Mouse (Mus musculus) embryo, embryonic 11 days (tissue): Measurements from ENCODE around the gene Unc5c.

ENCODE experiments used
- DNase-seq: peaks from one replicate; pipeline ENCODE4 v3.0.0-alpha.2; 2015

Unc5c gene

DNA sequence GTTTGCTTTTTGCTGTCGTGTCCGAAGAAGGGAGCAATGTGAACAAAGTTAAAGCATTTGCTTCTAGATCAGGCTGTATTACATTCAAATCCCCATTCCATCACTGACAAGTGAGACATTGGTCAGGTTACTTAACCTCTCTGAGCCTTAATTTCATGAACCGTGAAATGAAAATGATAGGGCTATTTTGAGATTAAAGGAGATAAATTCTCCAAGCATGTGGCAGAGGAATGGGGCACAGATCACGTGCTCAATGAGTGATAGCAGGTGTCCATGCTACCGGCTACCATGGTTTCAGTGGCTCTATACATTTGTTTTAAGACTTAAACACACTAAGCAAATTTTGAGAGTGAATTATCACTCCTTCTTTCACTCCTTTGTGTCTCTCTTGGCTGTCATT is 254.0 kb downstream of the Unc5c start:
- no peak for DNase-seq

DNA sequence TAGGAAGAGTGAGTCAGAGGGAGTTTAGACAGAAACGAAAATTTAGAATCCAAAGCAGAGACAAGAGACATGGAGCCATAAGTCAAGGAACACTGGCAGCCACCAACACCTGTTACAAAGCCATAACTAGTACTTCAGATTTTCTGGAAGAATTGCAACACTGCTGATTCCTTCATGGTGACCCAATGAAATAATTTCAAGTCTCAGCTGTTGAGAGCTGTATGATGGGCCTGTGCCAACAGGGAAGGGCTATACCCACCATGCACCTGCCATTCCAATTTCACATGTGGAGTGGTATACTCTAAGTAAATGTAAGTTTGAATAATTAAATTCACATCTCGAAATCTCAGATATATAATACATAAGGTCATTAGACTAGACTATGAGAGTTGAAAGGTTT is 259.5 kb downstream of the Unc5c start:
- DNase-seq: no peak

DNA sequence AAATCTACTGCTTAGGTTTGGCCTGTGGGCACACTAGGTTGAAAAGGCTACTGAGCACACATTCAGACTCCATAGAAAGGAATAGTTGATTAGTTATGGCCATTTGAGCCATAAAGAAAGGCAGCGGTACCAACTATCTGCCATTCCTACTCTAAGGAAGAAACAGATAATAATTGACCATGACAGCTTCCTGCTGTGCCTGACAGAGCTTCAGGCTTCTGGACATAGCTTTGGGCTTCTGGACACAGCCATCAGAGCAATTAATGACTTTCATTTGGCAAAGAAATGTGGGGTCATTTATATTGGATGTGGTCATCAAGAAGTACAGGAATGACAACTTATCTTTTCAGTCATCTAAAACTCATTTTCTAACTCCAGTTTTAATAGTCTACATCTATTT is 260.4 kb downstream of the Unc5c start:
- DNase-seq: no peak

DNA sequence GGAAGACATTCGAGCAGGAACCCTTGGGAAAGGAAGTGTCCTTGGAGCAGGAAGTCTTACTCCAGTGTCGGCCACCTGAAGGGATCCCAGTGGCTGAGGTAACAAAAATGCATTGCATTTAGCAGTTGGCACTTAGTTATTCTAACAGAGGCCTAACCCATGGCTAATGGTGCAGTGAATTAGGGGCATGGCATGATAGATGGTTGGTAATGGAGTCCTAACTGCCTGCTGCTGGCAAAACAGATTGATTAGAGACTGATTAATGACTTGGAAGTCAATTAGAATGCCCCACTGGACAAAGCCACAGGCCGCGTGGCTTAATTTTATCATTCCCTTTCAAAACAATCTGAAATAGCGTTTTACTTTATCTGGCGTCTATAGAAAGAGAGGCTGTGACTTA is 268.8 kb downstream of the Unc5c start:
- no peak for DNase-seq

DNA sequence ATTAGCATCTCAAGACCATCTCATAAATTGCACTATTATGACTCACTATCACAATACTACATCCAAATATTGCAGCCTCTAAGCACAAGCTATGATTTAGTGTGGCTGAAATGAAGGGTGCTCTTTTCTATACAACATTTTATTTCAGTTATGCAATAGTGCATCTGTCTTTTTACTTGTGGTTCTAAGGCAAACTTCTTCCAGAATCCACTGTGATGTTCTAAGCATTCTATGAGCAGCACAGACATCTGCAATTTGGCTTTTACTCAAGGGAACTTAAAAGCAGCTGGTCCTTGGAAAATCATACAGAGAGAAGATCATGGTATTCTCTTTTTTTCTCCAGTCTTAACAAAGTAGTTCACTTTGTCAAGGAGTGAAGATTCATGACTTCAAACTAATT is 270.3 kb downstream of the Unc5c start:
- DNase-seq: no peak

DNA sequence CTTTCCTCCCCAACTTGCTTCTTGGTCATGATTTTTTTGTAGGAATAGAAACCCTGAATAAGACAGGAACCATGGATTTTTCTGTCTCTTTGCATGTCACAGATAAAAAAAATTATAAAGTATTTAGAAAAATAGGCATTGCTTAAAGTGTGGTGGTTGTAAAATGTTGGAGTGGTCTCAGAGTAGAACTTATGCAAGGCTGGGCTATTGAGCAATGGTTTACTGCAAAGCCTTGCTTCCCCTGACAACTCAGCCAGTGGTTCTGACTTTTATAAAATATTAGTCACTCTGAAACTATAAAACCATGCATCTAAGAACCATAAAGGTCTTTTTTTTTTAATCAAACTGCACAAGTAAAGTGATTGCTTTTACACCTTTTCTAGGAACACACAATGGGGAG is 280.3 kb downstream of the Unc5c start:
- no peak for DNase-seq

DNA sequence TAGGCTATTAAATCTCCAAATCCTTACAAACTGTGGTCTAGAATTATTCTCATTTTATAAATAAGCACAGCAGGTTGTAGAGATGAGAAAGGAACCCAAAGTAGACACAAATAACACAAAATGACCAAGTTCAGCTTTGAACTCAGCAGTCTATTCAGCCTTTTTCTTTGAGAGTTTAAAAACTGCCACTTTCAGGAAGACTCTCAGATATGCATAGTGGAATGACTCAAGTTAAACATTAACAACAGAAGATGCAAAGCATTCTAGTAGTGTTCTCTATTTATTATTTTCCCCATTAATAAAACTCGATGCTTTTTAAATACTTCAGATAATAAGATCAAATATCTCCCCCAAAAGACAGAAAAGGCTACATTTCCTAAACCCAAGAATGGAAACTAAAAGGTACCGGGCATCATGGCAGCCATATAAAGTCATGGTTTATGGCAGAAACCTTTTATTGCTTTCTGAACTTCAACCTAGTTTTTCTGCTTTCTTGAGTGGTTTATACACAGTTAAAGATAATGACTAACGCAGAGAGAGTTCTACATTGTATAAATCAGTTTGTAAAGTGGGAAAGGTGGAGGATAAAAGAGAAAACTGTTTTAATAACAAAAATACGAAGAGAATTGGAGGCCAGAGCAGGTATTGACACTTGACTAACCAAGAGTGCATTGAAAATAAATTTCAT is 283.8 kb downstream of the Unc5c start:
- DNase-seq: no peak

DNA sequence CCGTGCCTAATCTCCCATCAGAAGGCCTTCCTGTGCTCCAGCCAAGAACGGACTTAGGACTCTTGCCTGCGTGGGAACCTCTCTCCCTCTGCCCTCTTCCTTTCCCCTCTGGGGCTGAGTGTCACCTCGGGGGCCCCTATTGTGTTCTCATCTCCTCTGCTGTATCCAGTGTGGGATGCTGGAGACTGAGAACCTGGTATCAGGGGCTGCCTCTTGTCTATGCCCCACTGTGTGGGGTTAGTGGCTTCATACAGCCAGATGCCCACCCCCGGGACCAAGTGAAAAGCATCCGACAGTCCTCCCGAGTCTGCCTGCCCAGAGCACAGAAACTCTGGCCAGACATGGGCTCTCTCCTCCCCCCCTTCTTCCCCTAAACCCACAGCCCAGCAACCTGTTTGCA is 287.2 kb downstream of the Unc5c start:
- DNase-seq: no peak

DNA sequence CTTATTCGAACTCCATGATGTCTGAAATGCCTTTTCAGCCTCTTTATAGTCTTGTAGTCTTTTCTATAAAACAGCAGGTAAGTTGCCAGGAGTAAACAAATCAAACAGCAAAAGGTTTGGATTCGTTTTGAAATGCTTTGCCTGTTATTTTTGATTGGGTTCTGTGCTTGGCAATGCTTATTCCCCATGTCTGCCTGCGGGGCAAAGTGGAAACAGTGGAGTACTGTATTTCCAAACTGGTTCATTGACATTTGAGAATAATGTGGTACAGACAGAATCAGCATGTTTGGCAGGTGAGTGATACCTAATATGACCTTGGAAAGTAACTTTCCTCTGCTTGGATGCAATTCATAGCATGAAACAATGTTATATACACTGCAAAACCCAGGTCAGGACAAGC is 292.2 kb downstream of the Unc5c start:
- no peak for DNase-seq

DNA sequence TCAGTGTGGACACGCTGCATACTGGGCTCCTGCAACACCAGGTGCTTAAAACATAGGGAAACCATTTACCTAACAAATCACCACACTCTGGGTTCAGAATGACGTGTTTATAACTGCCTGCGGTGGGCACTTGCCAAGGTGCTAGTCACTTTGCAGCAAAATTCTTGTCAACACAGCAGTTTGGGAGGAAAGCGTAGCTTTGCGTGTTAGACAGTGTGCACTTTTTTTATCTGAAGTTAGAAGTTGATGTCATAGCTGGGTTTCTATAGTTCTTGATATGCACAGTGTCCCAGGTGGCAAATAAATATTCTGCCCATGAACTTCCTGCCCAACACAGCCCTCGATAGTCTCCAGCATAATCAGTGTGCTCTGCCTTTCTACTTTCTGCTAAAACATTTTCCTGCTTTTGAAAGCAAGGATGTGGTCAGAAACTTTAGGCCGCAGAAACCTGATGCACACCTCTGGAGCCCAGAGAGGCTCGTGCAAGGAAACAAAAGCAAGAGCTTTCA is 313.4 kb downstream of the Unc5c start:
- no peak for DNase-seq

DNA sequence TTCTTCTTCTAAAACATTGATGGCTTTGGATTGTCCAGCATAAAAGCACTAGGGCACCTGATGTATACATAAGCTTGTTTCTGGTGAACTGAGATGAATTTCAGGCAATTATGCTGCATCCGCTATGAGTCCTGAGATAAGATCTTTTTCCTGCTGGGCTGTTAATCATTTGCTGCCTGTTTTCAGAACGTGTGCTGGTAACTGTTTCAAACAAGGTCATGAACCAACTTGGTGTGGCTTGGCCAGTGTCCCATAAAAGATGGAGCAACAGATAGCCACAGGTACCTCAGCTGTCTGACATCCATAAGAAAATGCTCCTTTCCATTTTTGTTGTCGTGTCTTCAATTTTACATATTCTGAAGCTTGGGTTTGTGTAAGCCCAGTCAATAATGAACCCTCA is 314.2 kb downstream of the Unc5c start:
- peak; percentile 9 for DNase-seq

DNA sequence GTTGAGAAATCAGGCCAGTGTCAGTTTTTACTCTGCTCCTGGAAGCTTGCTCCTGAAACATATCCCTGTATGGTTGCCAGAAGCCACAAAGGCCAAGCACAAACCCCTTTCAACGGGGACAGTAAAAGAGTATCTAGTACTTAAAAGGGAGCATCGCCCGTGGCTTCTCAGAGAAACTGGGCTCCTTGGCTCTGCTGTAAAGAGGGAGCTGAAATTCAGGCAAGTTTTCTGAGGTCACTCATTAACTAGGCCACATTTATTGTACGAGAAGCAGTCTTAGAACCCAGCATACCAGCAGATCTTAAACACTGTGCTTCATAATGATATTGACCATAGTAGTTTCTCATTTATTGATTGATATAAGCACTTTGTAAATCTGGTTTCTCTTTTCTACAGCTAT is 317.5 kb downstream of the Unc5c start:
- no peak for DNase-seq

DNA sequence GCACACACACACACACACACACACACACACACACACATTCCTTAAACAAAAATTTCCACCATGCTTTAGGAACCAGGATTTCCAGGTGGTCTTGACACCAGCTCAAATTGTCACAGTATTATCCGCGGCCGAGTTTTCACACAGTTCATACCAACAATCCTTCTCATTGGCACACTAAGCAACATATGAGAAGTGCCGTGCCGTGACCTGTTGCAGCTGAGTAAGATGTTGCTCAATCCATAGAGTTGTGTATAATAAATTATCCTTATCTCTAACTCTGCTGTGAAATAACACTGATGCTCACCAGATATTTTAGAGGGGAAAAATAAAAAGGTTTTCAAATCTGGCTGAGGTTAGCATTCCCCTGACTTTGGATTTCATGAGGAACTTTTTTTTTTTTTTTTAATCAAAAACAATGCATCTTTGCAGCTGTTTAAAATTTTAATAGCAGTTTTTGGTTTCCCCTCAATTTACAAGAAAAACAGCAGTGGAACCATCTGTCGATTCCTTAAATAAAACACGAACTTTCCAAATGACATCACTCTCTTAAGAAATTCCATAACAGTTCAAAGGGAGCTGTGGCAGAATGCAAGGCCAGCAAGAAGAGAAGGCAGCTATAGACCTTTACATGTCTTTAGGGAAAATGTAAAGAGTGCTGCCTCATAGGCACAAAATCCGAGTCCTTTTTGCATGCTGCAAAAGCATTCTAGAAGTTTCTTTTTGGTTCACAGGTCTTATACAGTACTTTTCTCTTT is 326.2 kb downstream of the Unc5c start:
- DNase-seq: no peak

DNA sequence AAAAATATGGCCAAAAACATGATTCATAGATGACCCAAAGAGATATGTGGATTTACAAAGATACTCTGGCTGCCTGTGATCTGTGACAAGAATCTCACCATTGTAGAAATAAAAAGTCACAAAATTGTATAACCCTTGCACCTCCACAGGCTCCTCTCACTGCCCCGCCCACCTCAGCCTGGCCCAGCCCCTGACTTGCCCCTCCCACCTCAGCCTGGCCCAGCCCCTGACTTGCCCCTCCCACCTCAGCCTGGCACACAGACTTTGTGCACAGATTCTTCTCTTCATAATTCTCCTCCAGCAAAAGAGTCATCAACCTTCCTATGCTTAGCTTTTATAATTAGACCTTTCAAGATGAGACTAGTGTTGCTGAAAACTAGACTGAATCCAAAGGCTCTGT is 327.1 kb downstream of the Unc5c start:
- no peak for DNase-seq

DNA sequence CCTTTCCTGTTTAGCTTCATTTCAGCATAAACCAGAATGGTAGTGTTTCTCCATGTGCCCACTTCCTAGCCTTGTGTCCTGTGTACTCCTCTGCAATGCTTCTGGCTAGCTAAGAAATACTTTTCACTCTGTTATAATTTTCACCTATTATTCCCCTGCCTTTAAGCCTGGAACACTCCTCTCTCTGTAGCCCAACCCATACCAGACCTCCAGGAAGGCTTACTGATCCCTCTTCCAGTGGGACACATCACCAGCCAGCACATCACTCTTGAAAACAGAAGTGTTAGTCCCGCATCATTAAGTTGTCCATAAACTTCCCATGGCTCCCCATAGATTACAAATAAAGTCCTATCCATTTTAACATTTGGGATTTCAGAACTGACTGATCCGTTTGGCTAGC is 328.7 kb downstream of the Unc5c start:
- no peak for DNase-seq

DNA sequence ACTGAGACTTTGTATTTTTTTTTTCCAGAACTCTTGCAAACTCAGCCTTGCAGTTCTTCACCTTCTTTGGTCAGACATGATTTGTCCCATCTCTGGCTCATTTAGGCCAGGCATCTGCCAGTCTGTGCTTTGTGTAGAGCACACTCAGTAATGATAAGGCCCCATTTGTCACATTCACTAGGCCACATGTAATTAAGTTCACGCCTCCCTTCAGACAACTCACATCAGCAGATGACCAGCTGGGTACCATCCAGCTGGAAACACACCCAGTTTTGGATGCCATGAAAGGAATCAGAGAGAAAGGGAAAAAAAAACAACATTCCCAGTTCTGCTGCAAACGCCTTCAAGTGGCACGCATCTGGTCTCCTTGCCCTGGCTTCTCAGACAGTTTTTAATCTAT is 329.4 kb downstream of the Unc5c start:
- DNase-seq: no peak

DNA sequence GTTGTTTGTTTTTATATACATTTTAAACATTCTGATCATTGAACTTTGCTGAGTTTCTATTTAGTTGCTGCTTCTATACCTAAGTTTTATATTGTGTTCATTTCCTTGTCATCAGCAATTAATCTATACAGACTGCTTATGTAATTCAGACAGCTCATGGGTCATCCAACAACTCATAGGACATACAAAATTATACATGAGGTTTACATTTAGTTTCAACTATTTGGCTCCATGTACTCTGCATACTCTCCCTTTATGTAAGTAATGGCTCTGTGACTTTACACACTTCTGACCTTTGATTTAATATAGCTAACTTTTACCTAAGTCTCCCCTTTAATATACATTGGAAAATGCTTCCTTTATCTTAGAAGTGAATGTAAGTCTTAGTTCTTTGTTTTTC is 332.4 kb downstream of the Unc5c start:
- DNase-seq: no peak

DNA sequence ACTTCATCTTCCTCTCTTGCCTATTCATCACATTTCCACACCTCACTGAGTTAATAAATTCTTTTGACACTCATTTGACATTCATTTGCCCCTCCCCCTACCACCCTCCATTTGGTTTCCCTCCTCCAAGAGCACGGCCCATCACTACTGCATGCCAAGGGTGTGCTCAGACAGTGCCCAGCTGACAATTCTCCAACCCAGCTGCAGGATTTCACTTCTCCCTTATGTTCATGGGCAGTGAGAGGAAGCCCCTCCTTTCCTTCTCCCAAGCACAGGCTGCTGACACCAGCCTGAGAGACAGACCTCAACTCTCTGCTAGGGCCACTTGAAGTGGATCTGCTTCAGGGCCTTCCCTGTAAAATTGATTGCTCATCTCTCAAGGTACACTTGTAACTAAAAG is 332.8 kb downstream of the Unc5c start:
- DNase-seq: no peak

DNA sequence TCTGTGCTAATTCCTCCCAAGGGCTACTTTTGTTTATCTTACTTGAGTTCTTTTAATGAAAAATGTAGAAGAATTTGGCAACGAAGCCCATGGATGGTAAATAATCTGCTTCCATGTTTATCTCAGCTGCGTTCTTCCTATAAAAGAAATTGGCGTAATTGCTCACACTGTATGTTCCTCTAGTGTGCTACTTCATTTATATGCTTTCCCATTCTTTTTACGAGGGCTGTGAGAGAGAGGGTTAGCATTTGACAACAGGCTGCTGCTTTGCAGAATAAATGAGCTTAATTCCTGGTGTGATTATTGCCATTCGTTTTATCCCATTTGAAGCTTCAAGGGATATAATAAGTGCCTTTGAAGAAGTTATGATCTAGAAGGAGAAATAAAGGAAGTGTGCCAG is 339.1 kb downstream of the Unc5c start:
- no peak for DNase-seq

DNA sequence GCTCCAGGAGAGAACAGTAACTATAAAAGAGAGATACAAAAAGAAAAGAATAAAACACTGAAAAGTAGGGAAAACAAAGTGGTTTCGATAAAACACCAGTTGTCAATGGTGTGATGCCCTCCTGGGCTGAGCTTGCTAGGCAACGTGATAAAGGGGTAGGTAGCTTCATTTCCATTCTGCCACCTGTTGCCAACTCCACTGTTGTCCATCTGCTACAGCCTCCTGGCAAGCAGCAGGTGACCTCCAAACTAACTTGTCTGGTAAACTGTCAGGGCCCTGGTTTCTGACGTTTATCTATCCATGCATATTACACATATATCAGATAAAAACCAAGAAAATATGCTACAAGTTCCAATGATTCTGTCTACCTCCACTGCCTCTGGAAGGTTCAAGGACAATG is 344.6 kb downstream of the Unc5c start:
- no peak for DNase-seq

DNA sequence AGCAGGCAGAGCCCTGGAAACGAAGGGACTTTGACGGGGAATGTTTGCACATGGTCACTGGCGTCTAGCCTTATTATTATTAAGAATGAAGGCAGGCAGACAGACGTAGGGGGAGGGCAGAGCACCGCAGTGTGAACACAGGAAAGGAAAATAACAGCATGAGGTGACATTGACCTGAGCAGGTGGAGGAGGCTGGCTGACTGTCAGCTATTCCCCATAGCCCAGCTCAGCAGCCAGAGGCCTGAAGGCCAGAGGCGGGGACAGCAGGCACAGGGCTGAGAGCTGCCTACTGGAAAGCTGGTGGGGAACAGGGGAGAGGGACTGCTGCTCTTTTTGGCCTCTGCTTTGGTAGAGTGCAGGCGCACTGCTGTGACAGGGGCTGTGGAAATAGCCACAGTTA is 345.9 kb downstream of the Unc5c start:
- DNase-seq: no peak

DNA sequence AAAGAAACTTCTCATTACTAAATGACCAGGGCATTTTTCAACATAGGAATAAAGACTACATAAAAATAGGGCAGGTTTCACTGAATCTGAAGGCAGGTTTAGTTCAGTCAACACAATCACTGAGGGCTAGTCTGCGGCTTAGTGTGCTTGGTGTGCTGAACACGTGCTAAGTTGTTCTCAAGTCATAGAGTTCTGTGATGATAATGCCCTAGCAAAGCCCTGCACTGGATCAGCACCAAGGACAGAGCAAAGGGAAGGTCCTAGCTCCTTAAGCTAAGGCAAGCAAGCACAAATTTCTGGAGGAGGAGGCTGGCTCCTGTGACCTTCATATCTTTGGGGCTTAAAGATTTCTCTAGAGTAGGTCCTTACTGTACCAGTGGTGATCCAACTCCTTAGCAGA is 346.3 kb downstream of the Unc5c start:
- DNase-seq: peak; percentile 87

DNA sequence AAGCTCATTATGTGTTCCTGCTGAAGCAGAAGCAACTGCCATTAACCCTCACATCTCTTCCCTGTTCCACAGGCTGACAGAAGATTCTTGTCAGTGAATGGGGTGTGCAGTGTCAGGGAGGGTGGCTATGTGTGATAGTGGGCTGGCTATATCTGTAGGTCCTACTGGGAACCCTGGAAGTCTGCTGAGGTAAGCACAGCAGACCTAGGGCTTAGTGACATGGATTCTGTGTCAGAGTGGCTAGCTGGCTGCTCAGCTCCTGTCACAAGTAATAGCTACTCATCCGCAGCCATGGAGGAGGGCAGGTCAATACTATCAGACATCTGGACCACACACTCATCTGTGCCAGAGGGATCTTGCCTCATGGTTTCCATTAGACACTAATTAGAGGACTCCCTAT is 349.8 kb downstream of the Unc5c start:
- no peak for DNase-seq

DNA sequence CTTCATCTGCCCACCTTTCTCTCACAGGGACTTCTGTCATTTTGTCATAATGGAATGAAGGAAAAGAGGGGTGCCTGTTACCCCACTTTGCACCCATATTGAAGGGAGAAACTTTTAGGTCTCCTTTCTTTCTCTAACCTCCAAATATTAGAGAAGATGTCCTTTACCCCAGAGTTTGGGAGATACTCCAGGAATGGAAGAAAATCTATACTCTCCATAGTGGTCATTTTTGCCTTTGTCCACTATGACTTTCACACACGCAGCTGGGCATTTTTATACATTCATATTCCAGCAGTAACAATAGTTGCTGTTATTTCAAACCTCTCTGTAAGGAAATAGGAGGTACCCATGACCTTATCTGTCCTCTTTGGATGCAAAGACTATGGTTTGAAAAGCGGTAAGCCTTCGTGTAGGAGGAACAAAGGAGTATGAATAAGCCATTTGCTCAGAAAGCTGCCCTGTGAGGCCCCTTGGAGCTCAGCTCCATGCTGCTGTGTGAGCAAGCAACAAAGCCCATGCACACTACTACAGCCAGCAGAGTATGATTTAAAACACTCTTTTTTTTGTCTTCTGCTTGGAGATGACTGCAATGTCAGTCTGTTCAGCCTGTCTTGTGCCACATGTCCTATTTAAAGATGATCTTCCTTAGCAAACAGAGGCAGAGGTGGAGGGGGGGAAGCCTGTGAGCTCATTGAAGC is 353.7 kb downstream of the Unc5c start:
- DNase-seq: peak; percentile 48
